Mouse (Mus musculus) ES-E14 (cell line): Measurements from ENCODE around the gene Ninj1.

Source experiments
- CHD2 ChIP-seq: IDR thresholded peaks from 2 replicates; pipeline ENCODE4 v1.6.1; 2014; ENCODE audit warnings: mild to moderate bottlenecking, low read depth, low read length, inconsistent platforms
- HCFC1 ChIP-seq: IDR thresholded peaks from 2 replicates; pipeline ENCODE4 v1.6.1; 2012; ENCODE audit warnings: low read length, inconsistent platforms, borderline replicate concordance; ENCODE audit not compliant: insufficient read depth
- MAFK ChIP-seq: IDR thresholded peaks from 2 replicates; pipeline ENCODE4 v1.6.1; 2014; ENCODE audit warnings: mild to moderate bottlenecking, low read depth, low read length, inconsistent platforms; ENCODE audit not compliant: insufficient read depth
- ZC3H11A ChIP-seq: IDR thresholded peaks from 2 replicates; pipeline ENCODE4 v1.6.1; 2012; ENCODE audit warnings: low read depth, mild to moderate bottlenecking, inconsistent platforms, low read length, borderline replicate concordance
- ZNF384 ChIP-seq: IDR thresholded peaks from 2 replicates; pipeline ENCODE4 v1.6.1; 2012; ENCODE audit warnings: low read depth, low read length, inconsistent platforms

GRCm38 (mm10) chr13:49183646-49184045, 3.6 kb upstream of the Ninj1 start:
- TF ChIP-seq CHD2 (no peak), HCFC1 (no peak), ZC3H11A (no peak), MAFK (0 out of 2 replicates have a peak, but pooled peaks have one; percentile 11), ZNF384 (no peak)
